Mouse (Mus musculus) forebrain, embryonic 10.5 days (tissue): Measurements from ENCODE around the gene 5730522E02Rik. TPM values are rescaled to one million over a fixed set of nuclear protein-coding genes. Genes with fewer than 3 reads are reported as not detected.

Experiments used
- DNase-seq: peaks from one replicate; pipeline ENCODE4 v3.0.0-alpha.2; 2017; ENCODE audit warnings: low spot score; ENCODE audit errors: extremely low spot score
- H3K27ac ChIP-seq: fragments of 300-500 bp; sonication (generic); 2 replicates; pipeline ENCODE4 v1.5.1; 2016; ENCODE audit warnings: mild to moderate bottlenecking
- H3K27me3 ChIP-seq: fragments of 300-500 bp; sonication (generic); 2 replicates; pipeline ENCODE4 v1.6.1; 2016; ENCODE audit warnings: mild to moderate bottlenecking; ENCODE audit not compliant: poor library complexity, severe bottlenecking
- H3K36me3 ChIP-seq: fragments of 300-500 bp; sonication (generic); replicated peaks from 2 replicates; pipeline ENCODE4 v1.6.1; 2016; ENCODE audit warnings: mild to moderate bottlenecking, moderate library complexity
- H3K4me1 ChIP-seq: fragments of 300-500 bp; sonication (generic); 2 replicates; pipeline ENCODE4 v1.6.1; 2016
- H3K4me3 ChIP-seq: fragments of 300-500 bp; sonication (generic); 2 replicates; pipeline ENCODE4 v1.5.1; 2016; ENCODE audit warnings: mild to moderate bottlenecking, moderate library complexity
- H3K9me3 ChIP-seq: fragments of 300-500 bp; sonication (generic); 2 replicates; pipeline ENCODE4 v1.6.1; 2016; ENCODE audit warnings: mild to moderate bottlenecking, moderate library complexity
- WGBS: fragments of 180-500 bp; shearing (Covaris S2); methylation state at CpG from one replicate; pipeline ENCODE4 v1.1.7; 2016; 5-methylcytosine and 5-hydroxymethylcytosine counted together
- polyA plus RNA-seq: library from polyadenylated mRNA; unstranded; fragments of >200 nt; fragmentation: Nextera tagmentation; extraction: Ambion mirVana; gene quantifications from 2 replicates; pipeline ENCODE4 v1.2.1, GENCODE M21; 2016

5730522E02Rik gene
- polyA plus RNA-seq, 1 experiment from 2014 or later, result 4.9 TPM

GRCm38 (mm10) chr11:26167609-26167971 is 43.0 kb downstream of the 5730522E02Rik start:
- Histone ChIP-seq H3K27ac (no peak overlapping the region), H3K9me3 (no peaks in the 10 kb centered on the region), H3K4me1 (no peaks in the 10 kb centered on the region), H3K27me3 (no peaks in the 10 kb centered on the region), H3K4me3 (no peak overlapping the region), H3K36me3 (no peaks in the 10 kb centered on the region)
- WGBS, result 94% methylated on average over 7 of the region's 7 CpGs
- DNase-seq, result no peak

- Histone ChIP-seq H3K27ac (no peak overlapping the region), H3K36me3 (no peaks in the 10 kb centered on the region), H3K4me1 (no peaks in the 10 kb centered on the region), H3K27me3 (no peaks in the 10 kb centered on the region), H3K9me3 (no peaks in the 10 kb centered on the region), H3K4me3 (no peak overlapping the region)
- WGBS, result 85% methylated on average over 4 of the region's 4 CpGs
- no peak for DNase-seq
These were observed 43.5 kb downstream of the 5730522E02Rik start for GRCm38 (mm10) chr11:26166966-26167608.

- Histone ChIP-seq H3K36me3 (no peaks in the 10 kb centered on the region), H3K27me3 (no peaks in the 10 kb centered on the region), H3K9me3 (no peaks in the 10 kb centered on the region), H3K27ac (no peak overlapping the region), H3K4me1 (no peaks in the 10 kb centered on the region), H3K4me3 (no peak overlapping the region)
- WGBS, result 90% methylated on average over 5 of the region's 5 CpGs
- DNase-seq, result no peak
These were observed 45.8 kb downstream of the 5730522E02Rik start for GRCm38 (mm10) chr11:26164651-26165259.

GRCm38 (mm10) chr11:26161354-26161753 is 49.2 kb downstream of the 5730522E02Rik start:
- Histone ChIP-seq H3K27ac (no peak overlapping the region), H3K36me3 (no peaks in the 10 kb centered on the region), H3K4me1 (no peaks in the 10 kb centered on the region), H3K4me3 (no peak overlapping the region), H3K27me3 (no peaks in the 10 kb centered on the region), H3K9me3 (no peaks in the 10 kb centered on the region)
- whole genome bisulfite sequencing, result 83% methylated on average over 5 of the region's 5 CpGs
- no peak for DNase-seq

GRCm38 (mm10) chr11:26159033-26159432 is 51.5 kb downstream of the 5730522E02Rik start:
- H3K4me3 ChIP-seq, result no peak overlapping the region
- H3K36me3 ChIP-seq, result no peaks in the 10 kb centered on the region
- 83% methylated on average over 3 of the region's 3 CpGs for WGBS
- DNase-seq, result no peak
- H3K9me3 ChIP-seq, result no peaks in the 10 kb centered on the region
- no peak overlapping the region for H3K27ac ChIP-seq
- H3K4me1 ChIP-seq, result no peaks in the 10 kb centered on the region
- no peaks in the 10 kb centered on the region for H3K27me3 ChIP-seq

- no peaks in the 10 kb centered on the region for H3K27me3 ChIP-seq
- no peak overlapping the region for H3K4me3 ChIP-seq
- H3K36me3 ChIP-seq, result no peaks in the 10 kb centered on the region
- no peak overlapping the region for H3K27ac ChIP-seq
- DNase-seq, result no peak
- WGBS, result 90% methylated on average over 3 of the region's 3 CpGs
- H3K9me3 ChIP-seq, result no peaks in the 10 kb centered on the region
- H3K4me1 ChIP-seq, result no peaks in the 10 kb centered on the region
These were observed 70.5 kb downstream of the 5730522E02Rik start for GRCm38 (mm10) chr11:26140024-26140423.

- Histone ChIP-seq H3K27me3 (no peaks in the 10 kb centered on the region), H3K4me3 (no peak overlapping the region), H3K27ac (no peak overlapping the region), H3K36me3 (no peaks in the 10 kb centered on the region), H3K9me3 (no peaks in the 10 kb centered on the region), H3K4me1 (no peaks in the 10 kb centered on the region)
- no peak for DNase-seq
- 85% methylated on average over 1 of the region's 1 CpGs for WGBS
These were observed 72.5 kb downstream of the 5730522E02Rik start for GRCm38 (mm10) chr11:26138013-26138412.

GRCm38 (mm10) chr11:26130911-26131310 is 79.7 kb downstream of the 5730522E02Rik start:
- WGBS, result 43% methylated on average over 11 of the region's 11 CpGs
- DNase-seq, result no peak
- Histone ChIP-seq H3K27ac (no peak overlapping the region), H3K4me3 (no peak overlapping the region), H3K27me3 (no peaks in the 10 kb centered on the region), H3K9me3 (no peaks in the 10 kb centered on the region), H3K36me3 (no peaks in the 10 kb centered on the region), H3K4me1 (peaks cover 24% of the 10 kb centered on the region)

- WGBS, result 55% methylated on average over 2 of the region's 2 CpGs
- Histone ChIP-seq H3K9me3 (no peaks in the 10 kb centered on the region), H3K4me1 (peaks cover 24% of the 10 kb centered on the region)
These were observed 81.5 kb downstream of the 5730522E02Rik start for GRCm38 (mm10) chr11:26129054-26129453.

GRCm38 (mm10) chr11:26128385-26128784 is 82.2 kb downstream of the 5730522E02Rik start:
- Histone ChIP-seq H3K27ac (no peak overlapping the region), H3K4me1 (peaks cover 24% of the 10 kb centered on the region), H3K27me3 (no peaks in the 10 kb centered on the region), H3K9me3 (no peaks in the 10 kb centered on the region), H3K36me3 (no peaks in the 10 kb centered on the region), H3K4me3 (no peak overlapping the region)
- 61% methylated on average over 2 of the region's 2 CpGs for WGBS
- DNase-seq, result no peak

More at GRCm38 (mm10) chr11:26129054-26129453, 81.5 kb downstream of the 5730522E02Rik start:
- H3K27me3 ChIP-seq, result no peaks in the 10 kb centered on the region
- no peak overlapping the region for H3K4me3 ChIP-seq
- H3K27ac ChIP-seq, result no peak overlapping the region
- no peaks in the 10 kb centered on the region for H3K36me3 ChIP-seq
- DNase-seq, result no peak

GRCm38 (mm10) chr11:26125923-26126322 is 84.6 kb downstream of the 5730522E02Rik start:
- no peaks in the 10 kb centered on the region for H3K9me3 ChIP-seq
- no peaks in the 10 kb centered on the region for H3K36me3 ChIP-seq
- H3K4me1 ChIP-seq, result peaks cover 16% of the 10 kb centered on the region
- no peak overlapping the region for H3K27ac ChIP-seq
- H3K4me3 ChIP-seq, result no peak overlapping the region
- no peak for DNase-seq
- H3K27me3 ChIP-seq, result no peaks in the 10 kb centered on the region

GRCm38 (mm10) chr11:26120781-26121557 is 89.6 kb downstream of the 5730522E02Rik start:
- Histone ChIP-seq H3K36me3 (no peaks in the 10 kb centered on the region), H3K9me3 (no peaks in the 10 kb centered on the region), H3K4me1 (peaks cover 15% of the 10 kb centered on the region), H3K27ac (no peak overlapping the region), H3K4me3 (no peak overlapping the region), H3K27me3 (no peaks in the 10 kb centered on the region)
- DNase-seq, result no peak
- 73% methylated on average over 8 of the region's 8 CpGs for WGBS

GRCm38 (mm10) chr11:26117651-26118050 is 92.9 kb downstream of the 5730522E02Rik start:
- Histone ChIP-seq H3K27me3 (no peaks in the 10 kb centered on the region), H3K9me3 (no peaks in the 10 kb centered on the region), H3K36me3 (no peaks in the 10 kb centered on the region), H3K4me1 (peaks cover 15% of the 10 kb centered on the region), H3K4me3 (no peak overlapping the region), H3K27ac (no peak overlapping the region)
- DNase-seq, result no peak
- 60% methylated on average over 4 of the region's 4 CpGs for WGBS
